Mouse (Mus musculus) liver, embryonic 11.5 days (tissue): ENCODE measurements around the gene Tcf15. TPM values are rescaled to one million over a fixed set of nuclear protein-coding genes. Genes with fewer than 3 reads are reported as not detected.

ENCODE experiments used
- ATAC-seq: fragments of 200-750 bp; cut with Nextera tagmentation; replicated peaks from 2 replicates; pipeline ENCODE4 v1.8.0; 2017; ENCODE audit warnings: moderate number of reproducible peaks, mild to moderate bottlenecking, moderate TSS enrichment, moderate library complexity; ENCODE audit not compliant: low FRiP score
- DNase-seq: peaks from one replicate; pipeline ENCODE4 v3.0.0-alpha.2; 2017; ENCODE audit warnings: low spot score
- H3K27ac ChIP-seq: fragments of 300-500 bp; sonication (generic); 2 replicates; pipeline ENCODE4 v1.5.1; 2014; ENCODE audit warnings: mild to moderate bottlenecking, low read depth, low read length, control low read depth
- H3K27me3 ChIP-seq: fragments of 300-500 bp; sonication (generic); replicated peaks from 2 replicates; pipeline ENCODE4 v1.6.1; 2014; ENCODE audit warnings: low read length, mixed read lengths; ENCODE audit not compliant: control insufficient read depth, insufficient read depth
- H3K36me3 ChIP-seq: fragments of 300-500 bp; sonication (generic); 2 replicates; pipeline ENCODE4 v1.6.1; 2014; ENCODE audit warnings: mild to moderate bottlenecking, low read length, moderate library complexity, mixed read lengths; ENCODE audit not compliant: control insufficient read depth, insufficient read depth
- H3K4me1 ChIP-seq: fragments of 300-500 bp; sonication (generic); replicated peaks from 2 replicates; pipeline ENCODE4 v1.6.1; 2014; ENCODE audit warnings: low read length, mixed read lengths; ENCODE audit not compliant: control insufficient read depth, insufficient read depth
- H3K4me2 ChIP-seq: fragments of 300-500 bp; sonication (generic); 2 replicates; pipeline ENCODE4 v1.6.1; 2014; ENCODE audit warnings: mild to moderate bottlenecking, control low read depth, moderate library complexity
- H3K4me3 ChIP-seq: fragments of 300-500 bp; sonication (generic); 2 replicates; pipeline ENCODE4 v1.5.1; 2014; ENCODE audit warnings: low read depth, low read length, control low read depth
- H3K9ac ChIP-seq: fragments of 300-500 bp; sonication (generic); 2 replicates; pipeline ENCODE4 v1.6.1; 2014; ENCODE audit warnings: low read depth, low read length, control low read depth
- H3K9me3 ChIP-seq: fragments of 300-500 bp; sonication (generic); 2 replicates; pipeline ENCODE4 v1.6.1; 2016; ENCODE audit warnings: low read length, inconsistent platforms, mixed read lengths; ENCODE audit not compliant: control insufficient read depth
- WGBS: fragments of 180-500 bp; shearing (Covaris S2); extraction: QIAGEN DNeasy Blood & Tissue Kit; methylation state at CpG from one replicate; pipeline ENCODE4 v1.1.7; 2014; 5-methylcytosine and 5-hydroxymethylcytosine counted together
- polyA plus RNA-seq: library from polyadenylated mRNA; unstranded; fragments of >200 nt; fragmentation: Nextera tagmentation; extraction: Ambion mirVana; gene quantifications from 2 replicates; pipeline ENCODE4 v1.2.1, GENCODE M21; 2014

Tcf15 gene
- polyA plus RNA-seq, 1 experiment from 2014 or later = 2.8 TPM

DNA sequence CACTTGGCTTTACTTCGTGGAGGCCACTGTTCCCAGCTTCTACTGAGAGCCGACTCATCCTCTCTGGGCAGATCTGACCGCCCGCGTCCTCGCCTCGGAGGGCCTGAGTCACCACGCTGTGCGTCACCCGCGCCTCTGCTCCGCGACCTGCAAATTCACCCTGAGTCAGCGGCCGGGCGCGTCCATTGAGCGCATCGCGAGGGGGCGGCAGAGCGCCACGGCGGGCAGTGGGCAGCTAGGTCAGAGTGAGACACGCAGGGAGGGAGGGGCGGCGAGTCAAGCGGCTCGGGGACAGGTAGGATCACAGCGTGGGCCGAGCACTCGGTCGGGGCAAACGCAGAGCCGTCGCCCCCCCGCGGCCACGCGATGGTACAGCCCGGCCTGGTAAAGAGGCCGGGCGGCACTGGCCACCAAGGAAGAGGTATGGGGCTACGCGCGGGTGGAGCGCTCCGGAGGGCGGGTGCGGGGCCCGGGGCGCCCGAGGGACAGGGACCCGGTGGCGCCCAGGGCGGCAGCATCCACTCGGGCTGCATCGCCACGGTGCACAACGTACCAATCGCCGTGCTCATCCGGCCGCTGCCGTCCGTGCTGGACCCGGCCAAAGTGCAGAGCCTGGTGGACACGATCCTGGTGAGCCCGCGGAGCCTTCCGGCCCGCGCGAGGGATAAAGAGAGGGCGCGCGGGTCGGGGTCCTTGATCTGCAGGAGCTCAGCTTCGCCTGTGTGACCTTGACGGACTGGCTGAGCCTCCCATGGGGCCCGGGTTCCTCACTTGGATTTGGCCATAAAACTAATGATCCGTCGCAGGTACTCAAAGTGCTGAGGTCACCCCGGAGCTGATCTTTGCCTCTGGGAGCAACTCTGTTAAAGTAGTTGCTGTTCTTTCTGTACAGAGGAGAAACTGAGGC lies 37.8 kb upstream of the Tcf15 start, which contains the start of gene Srxn1:
Gene Srxn1, plus strand, starts transcription at position 199 of the 907 bp plus-strand sequence.
- peak within 1 kb of the TSS; percentile 87 for H3K9ac ChIP-seq
- H3K27me3 ChIP-seq = peaks cover 10% of the 10 kb centered on the region; the same call in 1 of the 2 replicates
- DNase-seq (peak; percentile 81), ATAC-seq (peak; percentile 92)
- H3K4me3 ChIP-seq = peak within 1 kb of the TSS; percentile 74
- 2% methylated on average over 83 of the region's 84 CpGs for WGBS
- peak within 1 kb of the TSS; percentile 48 for H3K27ac ChIP-seq
- H3K36me3 ChIP-seq = 0 out of 2 replicates have a peak, but pooled peaks cover 2% of the 10 kb centered on the region
- H3K9me3 ChIP-seq = no peaks in the 10 kb centered on the region
- H3K4me2 ChIP-seq = peak within 1 kb of the TSS; percentile 86
- peaks cover 6% of the 10 kb centered on the region for H3K4me1 ChIP-seq

DNA sequence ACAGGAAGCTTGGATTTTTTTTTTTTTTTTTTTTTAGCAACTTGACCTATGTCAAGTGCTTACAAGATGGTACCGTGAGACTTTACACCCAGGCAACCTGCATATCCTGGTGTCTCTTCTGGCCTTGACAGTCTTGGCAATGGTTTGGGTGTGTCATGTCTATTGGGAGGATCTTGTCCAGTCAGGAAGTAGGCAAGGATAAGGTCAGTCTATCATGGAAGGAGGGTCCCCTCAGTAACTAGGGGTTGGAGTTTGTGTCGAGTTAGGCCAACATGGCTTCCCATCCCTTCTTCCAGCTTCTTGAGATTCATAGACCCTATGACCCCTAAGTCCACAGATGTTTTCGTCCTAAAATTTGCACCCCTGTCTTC lies 37.2 kb upstream of the Tcf15 start:
- 83% methylated on average over 3 of the region's 3 CpGs for WGBS
- H3K9ac ChIP-seq = peak overlapping the region; percentile 87
- no peaks in the 10 kb centered on the region for H3K9me3 ChIP-seq
- H3K4me1 ChIP-seq = peaks cover 6% of the 10 kb centered on the region
- ATAC-seq (no peak), DNase-seq (no peak)
- 0 out of 2 replicates have a peak, but pooled peaks cover 2% of the 10 kb centered on the region for H3K36me3 ChIP-seq
- H3K27ac ChIP-seq = no peak overlapping the region
- peak overlapping the region; percentile 74 for H3K4me3 ChIP-seq
- peak overlapping the region; percentile 86 for H3K4me2 ChIP-seq
- peaks cover 10% of the 10 kb centered on the region; the same call in 1 of the 2 replicates for H3K27me3 ChIP-seq

DNA sequence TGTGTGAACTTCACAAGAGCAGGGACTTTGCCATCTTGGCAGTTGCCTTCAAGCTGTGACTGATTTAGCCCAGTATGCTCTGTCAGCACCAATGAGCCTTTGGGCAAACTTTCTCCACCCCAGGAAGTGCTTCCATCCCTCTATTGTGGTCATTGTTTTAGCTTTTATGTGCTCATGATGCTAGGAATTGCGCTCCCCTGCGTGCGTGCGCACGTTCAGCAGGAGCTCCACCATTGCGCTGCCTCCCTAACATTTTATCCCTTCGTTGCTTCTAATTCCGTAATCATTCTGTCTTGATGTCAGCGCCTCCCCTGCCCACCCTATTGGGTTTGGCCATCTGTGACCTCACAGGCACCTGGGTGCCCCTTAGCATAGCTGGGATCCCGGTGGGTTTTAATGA lies 36.8 kb upstream of the Tcf15 start:
- no peaks in the 10 kb centered on the region for H3K9me3 ChIP-seq
- WGBS = 91% methylated on average over 10 of the region's 10 CpGs
- no peak for DNase-seq
- peaks cover 6% of the 10 kb centered on the region for H3K4me1 ChIP-seq
- H3K27me3 ChIP-seq = 0 out of 2 replicates have a peak, but pooled peaks cover 6% of the 10 kb centered on the region
- H3K27ac ChIP-seq = no peak overlapping the region
- peak overlapping the region; percentile 74 for H3K4me3 ChIP-seq
- no peak for ATAC-seq
- peak overlapping the region; percentile 86 for H3K4me2 ChIP-seq
- H3K36me3 ChIP-seq = 0 out of 2 replicates have a peak, but pooled peaks cover 2% of the 10 kb centered on the region
- H3K9ac ChIP-seq = no peak overlapping the region

DNA sequence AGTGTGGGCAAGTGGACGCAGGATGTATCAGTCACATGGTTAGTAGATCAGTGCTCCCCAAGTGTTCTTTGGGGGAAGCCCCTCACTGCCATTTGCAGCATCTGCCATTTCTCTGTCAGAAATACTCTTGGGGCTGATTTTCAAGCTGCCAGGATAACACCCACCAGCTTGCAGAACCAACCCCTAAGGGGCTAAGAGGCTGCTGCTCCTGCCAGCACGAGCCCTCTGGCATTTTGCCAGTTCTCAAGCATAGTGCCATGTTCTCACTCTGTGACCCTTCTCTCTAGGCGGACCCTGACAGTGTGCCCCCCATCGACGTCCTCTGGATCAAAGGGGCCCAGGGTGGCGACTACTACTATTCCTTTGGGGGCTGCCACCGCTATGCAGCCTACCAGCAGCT lies 34.7 kb upstream of the Tcf15 start:
- no peaks in the 10 kb centered on the region for H3K9me3 ChIP-seq
- H3K4me3 ChIP-seq = no peak overlapping the region
- no peak for ATAC-seq
- H3K27me3 ChIP-seq = no peaks in the 10 kb centered on the region
- no peak overlapping the region for H3K9ac ChIP-seq
- no peak overlapping the region for H3K27ac ChIP-seq
- H3K4me2 ChIP-seq = no peak overlapping the region
- no peak for DNase-seq
- H3K4me1 ChIP-seq = peaks cover 6% of the 10 kb centered on the region
- 0 out of 2 replicates have a peak, but pooled peaks cover 2% of the 10 kb centered on the region for H3K36me3 ChIP-seq
- 83% methylated on average over 7 of the region's 7 CpGs for WGBS

DNA sequence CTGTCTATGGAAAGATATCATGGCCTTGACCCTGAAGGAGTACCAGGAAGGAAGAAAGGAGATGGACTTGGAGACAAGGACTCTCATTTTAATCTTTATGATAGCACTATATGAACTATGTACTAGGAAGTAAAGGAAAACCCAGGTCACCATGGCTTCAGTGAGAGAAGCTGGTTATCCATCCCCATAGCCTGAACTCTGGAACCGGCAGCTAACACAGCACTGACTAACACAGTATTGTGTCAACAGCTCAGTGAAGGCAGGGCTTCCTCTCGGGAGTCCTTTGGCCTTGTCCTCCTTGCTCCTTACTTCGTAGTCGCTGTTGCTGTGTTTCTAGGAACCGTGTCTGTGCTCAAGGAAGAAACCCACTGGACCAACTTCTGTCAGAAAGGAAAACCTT lies 34.0 kb upstream of the Tcf15 start:
- H3K9me3 ChIP-seq = no peaks in the 10 kb centered on the region
- H3K27ac ChIP-seq = no peak overlapping the region
- H3K9ac ChIP-seq = no peak overlapping the region
- 0 out of 2 replicates have a peak, but pooled peaks cover 2% of the 10 kb centered on the region for H3K36me3 ChIP-seq
- no peak overlapping the region for H3K4me3 ChIP-seq
- no peak for DNase-seq
- H3K4me2 ChIP-seq = no peak overlapping the region
- no peak for ATAC-seq
- peaks cover 4% of the 10 kb centered on the region for H3K27me3 ChIP-seq
- peaks cover 9% of the 10 kb centered on the region for H3K4me1 ChIP-seq
- 80% methylated on average over 5 of the region's 5 CpGs for WGBS

DNA sequence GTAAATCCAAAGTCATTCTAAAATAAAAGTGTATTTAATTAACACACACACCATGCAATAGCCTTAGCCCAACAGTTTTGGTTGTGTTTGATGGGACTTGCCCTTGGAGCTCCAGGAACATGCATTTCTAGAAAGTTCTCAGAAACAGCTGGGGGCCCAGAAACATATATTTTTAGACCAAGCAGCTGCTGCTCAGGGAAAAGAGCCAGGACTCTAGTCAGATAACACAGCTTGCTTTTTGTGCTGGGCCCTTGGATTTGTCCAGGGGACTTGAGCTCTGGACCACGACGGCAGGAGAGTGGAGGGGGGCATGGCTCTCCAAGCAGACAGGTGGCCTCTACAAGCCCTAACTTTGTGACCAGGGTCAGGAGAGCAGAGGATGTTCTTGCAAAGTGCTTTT lies 32.0 kb upstream of the Tcf15 start:
- no peak overlapping the region for H3K4me2 ChIP-seq
- no peak for DNase-seq
- H3K27ac ChIP-seq = no peak overlapping the region
- 0 out of 2 replicates have a peak, but pooled peaks cover 2% of the 10 kb centered on the region for H3K36me3 ChIP-seq
- H3K9ac ChIP-seq = no peak overlapping the region
- WGBS = 68% methylated on average over 2 of the region's 2 CpGs
- H3K27me3 ChIP-seq = peaks cover 11% of the 10 kb centered on the region
- H3K4me3 ChIP-seq = no peak overlapping the region
- no peaks in the 10 kb centered on the region for H3K9me3 ChIP-seq
- H3K4me1 ChIP-seq = peaks cover 14% of the 10 kb centered on the region
- no peak for ATAC-seq

DNA sequence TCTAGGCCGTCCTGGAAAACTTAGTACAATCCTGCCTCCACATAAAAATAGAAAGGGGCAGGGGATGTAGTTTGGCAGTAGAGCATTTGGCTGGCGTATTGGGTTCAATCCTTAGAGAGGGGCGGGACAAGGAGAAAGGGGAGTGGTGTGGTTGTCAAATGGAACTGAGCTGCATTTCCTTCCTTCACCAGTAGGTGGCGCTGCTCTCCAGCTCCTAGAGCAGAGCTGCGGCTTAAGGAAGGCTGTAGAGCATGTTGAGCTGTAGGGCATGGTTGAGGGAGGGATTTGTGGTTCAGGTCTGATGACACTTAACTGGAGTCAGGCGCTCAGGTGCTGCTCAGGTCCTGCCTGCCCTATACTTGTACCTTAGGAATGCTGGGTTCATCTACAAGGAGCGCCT lies 31.4 kb upstream of the Tcf15 start:
- peak; percentile 78 for ATAC-seq
- Histone ChIP-seq H3K4me2 (no peak overlapping the region), H3K4me3 (no peak overlapping the region), H3K36me3 (0 out of 2 replicates have a peak, but pooled peaks cover 2% of the 10 kb centered on the region), H3K9ac (no peak overlapping the region), H3K27me3 (peaks cover 11% of the 10 kb centered on the region), H3K4me1 (peaks cover 14% of the 10 kb centered on the region), H3K9me3 (no peaks in the 10 kb centered on the region), H3K27ac (no peak overlapping the region)
- DNase-seq = peak; percentile 84
- WGBS = 4% methylated on average over 7 of the region's 7 CpGs

DNA sequence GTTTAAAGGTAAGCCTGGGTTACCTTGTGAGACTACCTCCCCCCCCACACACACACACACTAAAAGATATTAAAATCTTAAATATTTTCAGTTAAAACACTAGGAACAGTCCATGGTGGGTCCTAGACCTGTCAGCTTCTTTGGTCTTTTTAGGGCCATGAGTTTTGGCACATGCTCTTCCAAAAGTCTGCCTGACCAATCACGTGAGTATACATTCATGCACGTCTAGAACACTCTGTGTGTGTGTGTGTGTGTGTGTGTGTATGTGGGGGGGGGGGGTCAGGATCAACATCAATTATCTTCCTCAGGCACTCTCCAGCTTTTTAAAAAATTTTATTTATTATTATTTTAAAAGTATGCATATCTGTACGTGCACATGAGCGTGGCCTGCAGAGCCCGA lies 30.9 kb upstream of the Tcf15 start:
- Histone ChIP-seq H3K4me2 (no peak overlapping the region), H3K27ac (no peak overlapping the region), H3K9ac (no peak overlapping the region), H3K9me3 (no peaks in the 10 kb centered on the region), H3K27me3 (peaks cover 11% of the 10 kb centered on the region), H3K4me3 (no peak overlapping the region), H3K4me1 (peaks cover 14% of the 10 kb centered on the region), H3K36me3 (0 out of 2 replicates have a peak, but pooled peaks cover 2% of the 10 kb centered on the region)
- no peak for DNase-seq
- WGBS = 78% methylated on average over 5 of the region's 5 CpGs
- ATAC-seq = no peak
